Mouse (Mus musculus) G1E (cell line): ENCODE results near the gene Slc25a12.

ENCODE experiments used
- CTCF ChIP-seq: IDR thresholded peaks from 2 replicates; pipeline ENCODE4 v1.5.1; 2012; ENCODE audit warnings: low read depth, low read length, inconsistent platforms, mixed read lengths
- GATA1 ChIP-seq: IDR thresholded peaks from 2 replicates; pipeline ENCODE4 v1.6.1; 2012; ENCODE audit warnings: borderline replicate concordance, low read length, inconsistent platforms, mixed read lengths
- GATA2 ChIP-seq: IDR thresholded peaks from 2 replicates; pipeline ENCODE4 v1.6.1; 2012; ENCODE audit warnings: low read depth, low read length, inconsistent platforms, borderline replicate concordance
- POLR2AphosphoS5 ChIP-seq: IDR thresholded peaks from 2 replicates; pipeline ENCODE4 v1.6.1; 2012; ENCODE audit warnings: low read depth, low read length, inconsistent platforms; ENCODE audit not compliant: insufficient replicate concordance
- TAL1 ChIP-seq: conservative IDR thresholded peaks from 2 replicates; pipeline ENCODE4 v1.6.1; 2012; ENCODE audit warnings: low read depth, low read length, inconsistent platforms, mixed read lengths

- TF ChIP-seq CTCF (no peak), GATA1 (no peak), TAL1 (no peak), POLR2AphosphoS5 (no peak), GATA2 (no peak)
Measured at GRCm38 (mm10) chr2:71323886-71324285, 43.7 kb downstream of the Slc25a12 start.
